Mouse (Mus musculus): ENCODE data around the gene Prpf3.
"Not testable (repeated sequence)": the region's sequence is repeated elsewhere in the genome, so short reads cannot be mapped to it uniquely, and the experiment has no call there.

Prpf3 gene

GRCm38 (mm10) chr3:95855502-95856089, at the start of gene Prpf3:
TSS of gene Prpf3 (minus strand) at chr3:95855885.
- peak; percentile 93 to 94 for DNase-seq (ENCODE audit: low spot score in 2 of 2)

DNA sequence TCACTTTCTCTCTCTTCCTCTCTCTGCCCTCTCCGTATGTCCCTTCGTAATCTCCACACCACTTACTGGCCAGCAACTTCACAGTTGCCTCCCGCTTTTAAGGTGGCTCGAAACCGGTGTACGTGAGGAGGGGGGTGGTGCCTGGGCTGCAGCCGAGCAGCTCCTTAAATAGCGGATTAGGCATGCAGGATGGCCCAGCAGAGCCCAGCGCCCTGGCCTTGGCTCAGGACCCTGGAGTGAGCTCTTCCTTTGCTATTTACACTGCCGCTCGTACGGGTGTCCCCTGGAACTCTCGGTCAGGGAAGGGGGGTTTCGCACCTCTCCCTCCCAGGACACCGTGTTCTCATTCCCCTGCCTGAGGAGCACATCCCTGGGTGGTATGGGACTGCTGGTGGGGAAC, 48.9 kb upstream of the Prpf3 start, which contains the start of gene Car14:
Gene Car14, minus strand, starts transcription at position 124 of the 400 bp plus-strand sequence.
- peak in 1 of 2 experiments; percentile 27 for DNase-seq (ENCODE audit: low spot score in 2 of 2)

GRCm38 (mm10) chr3:95903753-95904502, 48.2 kb upstream of the Prpf3 start:
- no peak for DNase-seq (ENCODE audit: low spot score in 2 of 2)

GRCm38 (mm10) chr3:95902643-95903042, 47.0 kb upstream of the Prpf3 start:
- no peak for DNase-seq (ENCODE audit: low spot score in 2 of 2)

GRCm38 (mm10) chr3:95902373-95902625, 46.6 kb upstream of the Prpf3 start:
- DNase-seq (ENCODE audit: low spot score in 2 of 2), result no peak

DNA sequence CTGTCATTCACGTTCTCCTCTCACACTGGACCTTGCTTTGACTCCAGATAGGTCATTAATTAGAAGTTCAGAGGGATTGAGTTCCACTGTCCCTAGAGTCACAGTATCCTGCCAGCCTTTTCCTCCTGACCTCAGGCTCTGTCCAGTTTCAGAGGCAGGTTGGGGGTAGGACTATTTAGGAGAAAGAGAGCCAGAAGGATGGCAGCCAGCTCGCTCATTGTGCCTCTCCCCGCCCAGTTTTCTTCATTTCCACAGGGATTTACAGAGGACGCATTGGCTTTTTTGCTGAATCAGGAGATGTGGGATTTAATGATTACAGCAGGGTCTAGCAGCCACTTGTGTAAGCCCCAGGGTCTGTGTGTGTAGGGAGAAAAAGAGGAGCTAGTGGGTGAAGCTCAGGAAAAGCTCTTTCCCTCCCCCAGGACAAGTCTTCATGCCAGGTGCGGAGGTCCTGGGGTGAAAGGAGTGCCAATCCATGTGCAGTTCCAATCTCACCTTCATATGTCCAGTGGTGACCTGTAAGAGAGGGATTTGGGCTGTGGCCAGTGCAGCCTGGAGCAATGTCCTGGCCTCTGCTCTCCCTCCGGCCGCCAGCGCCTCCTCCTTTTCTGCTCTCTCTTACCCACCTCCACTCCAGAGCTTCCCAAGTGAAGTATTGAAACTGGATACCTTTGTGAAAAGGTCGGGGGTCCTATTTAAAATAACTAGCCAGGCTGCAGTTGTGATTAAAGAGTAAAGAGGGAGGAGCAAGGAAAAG, 46.1 kb upstream of the Prpf3 start:
- no peak for DNase-seq (ENCODE audit: low spot score in 2 of 2)

DNA sequence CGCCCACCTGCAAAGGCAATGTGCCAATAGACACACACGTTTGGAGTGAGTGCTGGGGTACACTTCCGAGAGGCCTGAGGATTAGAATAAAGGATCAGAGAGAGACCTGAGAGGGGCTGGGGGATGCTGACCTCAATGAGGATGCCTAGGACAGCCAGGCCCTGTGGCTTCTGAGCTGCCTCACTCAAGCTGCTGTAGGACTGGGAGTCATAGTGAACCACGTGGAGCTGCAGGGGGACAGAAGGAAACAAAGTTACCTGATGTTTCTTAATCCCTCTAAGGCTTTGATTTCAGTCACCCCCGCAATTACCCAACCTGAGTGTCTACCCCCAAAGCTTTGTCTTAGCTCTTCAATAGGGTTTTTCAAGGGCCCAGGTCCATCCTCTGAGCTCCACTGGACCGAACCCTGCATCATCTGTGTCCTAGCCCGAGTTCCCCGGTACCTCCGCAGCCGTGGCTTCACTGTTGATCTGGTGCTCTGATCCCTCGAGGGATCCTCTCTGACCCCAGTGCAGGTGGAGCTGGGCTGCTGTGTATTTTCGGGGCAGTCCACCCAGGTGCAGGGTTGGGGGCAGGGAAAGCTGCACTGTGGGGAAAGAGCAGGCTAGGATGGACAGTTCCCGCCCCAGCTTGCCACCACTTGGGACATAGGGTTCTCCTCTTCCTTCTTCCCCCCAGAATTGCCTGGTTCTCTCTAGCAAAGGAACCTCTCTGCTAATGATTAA, 44.3 kb upstream of the Prpf3 start:
- no peak for DNase-seq (ENCODE audit: low spot score in 2 of 2)

GRCm38 (mm10) chr3:95895501-95895900, 39.8 kb upstream of the Prpf3 start:
- DNase-seq (ENCODE audit: low spot score in 2 of 2), result not testable (repeated sequence)

- DNase-seq (ENCODE audit: low spot score in 2 of 2), result peak in 1 of 2 experiments; percentile 54
Measured at GRCm38 (mm10) chr3:95894317-95895160, 38.9 kb upstream of the Prpf3 start.

DNA sequence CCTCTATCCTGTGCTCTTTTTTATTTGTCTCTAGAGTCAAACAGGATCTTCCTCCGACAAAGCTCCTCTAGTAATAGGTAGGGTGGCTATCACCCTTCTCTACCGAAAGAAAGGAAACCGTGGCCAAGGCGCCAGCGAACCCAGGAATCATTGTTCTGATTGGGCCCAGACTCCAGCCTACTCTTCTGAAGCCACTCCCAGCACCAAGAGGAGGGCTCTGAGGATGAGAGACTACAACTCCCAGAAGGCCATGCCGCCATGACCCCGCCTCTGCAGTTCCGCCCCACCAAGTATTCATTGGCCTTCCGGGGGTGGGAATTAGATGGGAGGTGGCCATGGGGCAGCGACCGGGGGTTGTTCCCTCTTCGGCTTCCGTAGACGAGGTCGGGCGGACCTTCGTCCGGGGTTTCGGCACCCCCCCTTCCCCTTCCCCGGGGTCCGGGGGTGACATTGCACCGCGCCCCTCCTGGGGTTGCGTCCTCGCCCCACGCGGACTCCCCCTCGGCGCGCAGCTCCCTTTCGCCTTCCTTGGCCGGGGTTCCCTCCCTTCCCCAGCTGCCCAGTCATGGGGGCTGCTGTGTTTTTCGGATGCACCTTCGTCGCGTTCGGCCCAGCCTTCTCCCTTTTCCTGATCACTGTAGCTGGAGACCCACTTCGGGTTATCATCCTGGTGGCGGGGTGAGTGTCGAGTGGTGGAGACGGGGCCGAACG, 38.1 kb upstream of the Prpf3 start, which contains the start of gene Aph1a:
Gene Aph1a, plus strand, starts transcription at position 364 of the 711 bp plus-strand sequence.
- peak; percentile 95 to 96 for DNase-seq (ENCODE audit: low spot score in 2 of 2)

GRCm38 (mm10) chr3:95893126-95893525, 37.4 kb upstream of the Prpf3 start:
- no peak for DNase-seq (ENCODE audit: low spot score in 2 of 2)

- no peak for DNase-seq (ENCODE audit: low spot score in 2 of 2)
Measured at GRCm38 (mm10) chr3:95892066-95893052, 36.7 kb upstream of the Prpf3 start.

DNA sequence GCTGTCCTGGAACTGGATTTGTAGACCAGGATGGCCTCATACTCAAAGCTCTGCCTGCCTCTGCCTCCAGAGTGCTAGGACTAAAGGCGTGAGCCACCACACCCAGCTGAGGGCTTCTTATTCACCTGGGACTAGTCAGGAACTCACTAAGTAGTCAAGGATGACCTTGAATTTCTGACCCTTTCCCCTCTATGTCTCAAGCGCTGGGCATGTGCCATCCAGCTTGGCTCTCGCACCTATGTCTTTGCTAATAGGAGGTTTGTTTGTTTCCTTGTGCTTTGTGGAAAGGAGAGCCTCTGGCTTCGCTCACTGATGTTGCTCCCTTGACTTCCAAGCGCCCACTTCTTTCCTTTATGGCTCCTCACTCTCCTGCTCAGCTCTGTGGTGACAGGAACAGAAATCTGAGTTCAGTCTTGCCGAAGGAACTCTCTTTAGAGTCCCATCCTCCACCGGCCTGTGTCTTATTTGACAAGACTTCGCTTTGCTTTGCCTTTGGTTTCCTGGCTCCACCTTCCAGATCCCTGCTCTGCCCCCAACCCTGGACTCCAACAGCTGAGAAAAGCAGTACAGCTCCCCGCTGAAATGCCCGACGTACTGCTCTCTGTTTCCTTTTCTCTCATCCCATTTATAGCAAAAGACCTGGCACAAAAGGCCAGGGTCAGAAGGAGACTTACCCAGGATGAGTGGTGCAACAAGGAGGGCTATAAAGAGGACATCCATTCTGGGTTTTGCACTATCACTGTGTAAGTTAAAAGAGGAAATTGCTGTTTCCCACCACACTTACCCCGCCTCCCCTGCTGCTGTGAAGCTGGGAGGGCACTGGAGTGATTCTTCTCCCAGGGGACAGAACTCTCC, 35.8 kb upstream of the Prpf3 start, which contains the start of gene BC028528:
Gene BC028528, minus strand, starts transcription at position 795 of the 855 bp plus-strand sequence.
- peak in 1 of 2 experiments; percentile 51 for DNase-seq (ENCODE audit: low spot score in 2 of 2)

GRCm38 (mm10) chr3:95889664-95890063, 34.0 kb upstream of the Prpf3 start:
- DNase-seq (ENCODE audit: low spot score in 2 of 2), result no peak

DNA sequence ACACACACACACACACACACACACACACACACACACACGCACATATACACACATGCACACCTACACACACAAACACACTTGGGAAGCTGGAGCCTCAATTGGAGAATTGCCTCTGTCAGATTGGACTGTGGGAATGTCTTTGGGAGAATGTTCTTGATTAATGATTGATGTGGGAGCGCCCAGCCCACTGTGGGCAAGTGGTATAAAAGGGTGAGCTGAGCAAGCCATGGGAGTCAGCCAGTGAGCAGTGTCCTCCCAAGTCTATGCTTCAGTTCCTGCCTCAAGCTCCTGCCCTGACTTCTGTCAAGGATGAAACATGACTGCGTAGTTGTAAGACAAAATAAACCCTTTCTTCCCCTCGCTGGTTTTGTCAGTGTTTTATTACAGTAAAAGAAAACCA, 31.9 kb upstream of the Prpf3 start:
- DNase-seq (ENCODE audit: low spot score in 2 of 2), result no peak

- no peak for DNase-seq (ENCODE audit: low spot score in 2 of 2)
Measured at GRCm38 (mm10) chr3:95884400-95884799, 28.7 kb upstream of the Prpf3 start.

DNA sequence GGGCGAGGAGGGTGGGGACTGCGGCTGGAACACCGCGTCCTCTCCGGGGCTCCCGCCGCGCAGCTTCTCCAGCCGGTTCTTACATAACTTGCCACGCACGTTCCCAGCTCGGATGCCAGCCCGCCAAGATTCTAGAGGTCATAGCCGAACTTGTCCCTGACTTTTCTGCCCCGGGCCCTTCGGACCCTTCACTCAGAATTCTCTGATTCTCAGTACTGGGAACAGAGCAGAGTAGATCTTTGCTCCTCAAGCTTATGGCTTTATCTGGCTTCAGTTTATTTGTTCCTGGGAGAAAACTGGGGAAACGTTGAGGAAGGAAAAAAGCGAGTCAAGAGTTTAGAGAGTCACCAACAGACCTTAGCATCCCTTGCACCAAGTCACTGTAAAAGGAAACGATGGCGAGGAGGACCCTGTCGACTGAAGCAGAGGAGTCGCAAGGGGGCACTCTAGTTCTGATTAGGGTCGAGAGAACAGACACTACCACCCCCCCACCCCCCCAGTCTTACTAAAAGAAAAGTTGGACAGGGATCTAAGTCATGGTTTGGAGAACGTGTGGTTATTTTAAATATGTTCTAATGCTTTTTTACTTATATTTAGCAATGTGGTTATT, 27.2 kb upstream of the Prpf3 start:
- DNase-seq (ENCODE audit: low spot score in 2 of 2), result peak in 1 of 2 experiments; percentile 31

All from urinary bladder, postnatal 4 days (tissue).